Mouse (Mus musculus) midbrain, postnatal 0 days (tissue): Measurements from ENCODE around the gene Asna1. TPM values are rescaled to one million over a fixed set of nuclear protein-coding genes. Genes with fewer than 3 reads are reported as not detected.

Experiments
- ATAC-seq: fragments of 200-750 bp; cut with Nextera tagmentation; 2 replicates; pipeline ENCODE4 v1.8.0; 2017; ENCODE audit warnings: moderate number of reproducible peaks, mild to moderate bottlenecking, moderate TSS enrichment, moderate library complexity; ENCODE audit not compliant: low FRiP score
- DNase-seq: peaks from one replicate; pipeline ENCODE4 v3.0.0-alpha.2; 2015; ENCODE audit warnings: low spot score
- H3K27ac ChIP-seq: fragments of 300-500 bp; sonication (generic); 2 replicates; pipeline ENCODE4 v1.5.1; 2014; ENCODE audit warnings: low read depth, mild to moderate bottlenecking, low read length, mixed read lengths
- H3K27me3 ChIP-seq: fragments of 300-500 bp; sonication (generic); 2 replicates; pipeline ENCODE4 v1.6.1; 2014; ENCODE audit warnings: low read length, control low read depth, mixed read lengths; ENCODE audit not compliant: insufficient read depth
- H3K36me3 ChIP-seq: fragments of 300-500 bp; sonication (generic); 2 replicates; pipeline ENCODE4 v1.6.1; 2014; ENCODE audit warnings: low read length, control low read depth, mixed read lengths; ENCODE audit not compliant: insufficient read depth
- H3K4me1 ChIP-seq: fragments of 300-500 bp; sonication (generic); 2 replicates; pipeline ENCODE4 v1.6.1; 2014; ENCODE audit warnings: mild to moderate bottlenecking, control low read depth, antibody characterized with exemption, low read length, mixed read lengths; ENCODE audit not compliant: insufficient read depth
- H3K4me2 ChIP-seq: fragments of 300-500 bp; sonication (generic); 2 replicates; pipeline ENCODE4 v1.6.1; 2014; ENCODE audit warnings: low read depth, mild to moderate bottlenecking, low read length, mixed read lengths; ENCODE audit not compliant: poor library complexity, severe bottlenecking
- H3K4me3 ChIP-seq: fragments of 300-500 bp; sonication (generic); 2 replicates; pipeline ENCODE4 v1.5.1; 2014; ENCODE audit warnings: low read depth, mild to moderate bottlenecking, low read length, moderate library complexity
- H3K9ac ChIP-seq: fragments of 300-500 bp; sonication (generic); replicated peaks from 2 replicates; pipeline ENCODE4 v1.6.1; 2014; ENCODE audit warnings: mild to moderate bottlenecking, low read length, moderate library complexity, mixed read lengths; ENCODE audit not compliant: poor library complexity, severe bottlenecking
- H3K9me3 ChIP-seq: fragments of 300-500 bp; sonication (generic); 2 replicates; pipeline ENCODE4 v1.6.1; 2016; ENCODE audit warnings: low read length, control low read depth
- CTCF ChIP-seq: IDR thresholded peaks from 2 replicates; pipeline ENCODE4 v1.5.1; 2016; ENCODE audit warnings: antibody characterized with exemption, mild to moderate bottlenecking
- WGBS: fragments of 180-500 bp; shearing (Covaris S2); extraction: QIAGEN DNeasy Blood & Tissue Kit; methylation state at CpG from one replicate; pipeline ENCODE4 v1.1.7; 2014; 5-methylcytosine and 5-hydroxymethylcytosine counted together
- polyA plus RNA-seq: library from polyadenylated mRNA; unstranded; fragments of >200 nt; fragmentation: Nextera tagmentation; extraction: Ambion mirVana; gene quantifications from 2 replicates; pipeline ENCODE4 v1.2.1, GENCODE M21; 2015
- total RNA-seq: library from RNA; depleted of rRNA; stranded (reverse); fragments of >200 nt; gene quantifications from 2 replicates; pipeline ENCODE4 v1.2.3, GENCODE M21; 2014

Gene Asna1
- total and polyA plus RNA-seq, 2 experiments from 2014 or later = 137 to 172 TPM

- H3K27ac ChIP-seq = peak within 1 kb of the TSS; percentile 72
- peak; percentile 99 for DNase-seq
- H3K4me2 ChIP-seq = peak within 1 kb of the TSS; percentile 91
- peak; percentile 89 for ATAC-seq
- H3K4me3 ChIP-seq = peak within 1 kb of the TSS; percentile 59
- 0% methylated on average over 26 of the region's 28 CpGs for WGBS
- peaks cover 5% of the 10 kb centered on the region; the same call in 1 of the 2 replicates for H3K4me1 ChIP-seq
- H3K9me3 ChIP-seq = no peaks in the 10 kb centered on the region
- TF ChIP-seq CTCF = peak; percentile 98
- H3K9ac ChIP-seq = peak within 1 kb of the TSS; percentile 91
- H3K27me3 ChIP-seq = no peaks in the 10 kb centered on the region
- H3K36me3 ChIP-seq = 0 out of 2 replicates have a peak, but pooled peaks cover 10% of the 10 kb centered on the region
Observed at GRCm38 (mm10) chr8:84990349-84990748, 34.7 kb downstream of the Asna1 start, which contains the start of gene Hook2. Hook2 (plus strand) TSS chr8:84990603.

- TF ChIP-seq CTCF = peak; percentile 85
- under 1% methylated on average over 15 of the region's 15 CpGs for WGBS
- Histone ChIP-seq H3K4me3 (peak overlapping the region; percentile 59), H3K27me3 (no peaks in the 10 kb centered on the region), H3K9me3 (no peaks in the 10 kb centered on the region), H3K27ac (peak overlapping the region; percentile 72), H3K4me1 (peaks cover 7% of the 10 kb centered on the region), H3K36me3 (0 out of 2 replicates have a peak, but pooled peaks cover 5% of the 10 kb centered on the region), H3K4me2 (peak overlapping the region; percentile 91), H3K9ac (peak overlapping the region; percentile 91)
- peak; percentile 67 for ATAC-seq
- peak; percentile 89 for DNase-seq
Observed at GRCm38 (mm10) chr8:84989810-84990209, 35.3 kb downstream of the Asna1 start.

GRCm38 (mm10) chr8:84989311-84989731, 35.8 kb downstream of the Asna1 start:
- 13% methylated on average over 15 of the region's 15 CpGs for WGBS
- ATAC-seq (no peak), DNase-seq (no peak)
- no peak for TF ChIP-seq CTCF
- Histone ChIP-seq H3K27ac (no peak overlapping the region), H3K9ac (0 out of 2 replicates have a peak overlapping the region, but pooled peaks have one; percentile 36), H3K4me3 (peak overlapping the region; percentile 59), H3K4me2 (peak overlapping the region; percentile 91), H3K36me3 (no peaks in the 10 kb centered on the region), H3K4me1 (peaks cover 10% of the 10 kb centered on the region), H3K27me3 (no peaks in the 10 kb centered on the region), H3K9me3 (no peaks in the 10 kb centered on the region)

GRCm38 (mm10) chr8:84987903-84988302, 37.2 kb downstream of the Asna1 start:
- Histone ChIP-seq H3K4me3 (no peak overlapping the region), H3K9ac (no peak overlapping the region)
- no peak for TF ChIP-seq CTCF

GRCm38 (mm10) chr8:84987388-84987787, 37.7 kb downstream of the Asna1 start:
- no peak for TF ChIP-seq CTCF
- WGBS = 88% methylated on average over 5 of the region's 5 CpGs
- H3K27ac ChIP-seq = no peak overlapping the region
- H3K4me1 ChIP-seq = peaks cover 10% of the 10 kb centered on the region
- no peak overlapping the region for H3K9ac ChIP-seq
- no peaks in the 10 kb centered on the region for H3K9me3 ChIP-seq
- H3K4me2 ChIP-seq = no peak overlapping the region
- no peak for DNase-seq
- H3K36me3 ChIP-seq = no peaks in the 10 kb centered on the region
- H3K27me3 ChIP-seq = no peaks in the 10 kb centered on the region
- H3K4me3 ChIP-seq = no peak overlapping the region
- no peak for ATAC-seq

More at GRCm38 (mm10) chr8:84987903-84988302, 37.2 kb downstream of the Asna1 start:
- no peaks in the 10 kb centered on the region for H3K36me3 ChIP-seq
- peaks cover 10% of the 10 kb centered on the region for H3K4me1 ChIP-seq
- no peak overlapping the region for H3K27ac ChIP-seq
- H3K4me2 ChIP-seq = no peak overlapping the region
- ATAC-seq = no peak
- DNase-seq = no peak
- H3K9me3 ChIP-seq = no peaks in the 10 kb centered on the region
- 76% methylated on average over 2 of the region's 2 CpGs for WGBS
- H3K27me3 ChIP-seq = no peaks in the 10 kb centered on the region

GRCm38 (mm10) chr8:84986379-84986945, 38.6 kb downstream of the Asna1 start:
- Histone ChIP-seq H3K4me2 (peak overlapping the region; percentile 94), H3K36me3 (no peaks in the 10 kb centered on the region), H3K9me3 (no peaks in the 10 kb centered on the region), H3K9ac (peak overlapping the region; percentile 68; the same call in 1 of the 2 replicates), H3K27ac (peak overlapping the region; percentile 73), H3K4me3 (peak overlapping the region; percentile 46), H3K4me1 (peaks cover 10% of the 10 kb centered on the region), H3K27me3 (no peaks in the 10 kb centered on the region)
- no peak for TF ChIP-seq CTCF
- WGBS = 32% methylated on average over 8 of the region's 8 CpGs
- DNase-seq (no peak), ATAC-seq (no peak)
